Mouse (Mus musculus) cerebellum, adult 2 months (tissue): ENCODE measurements around the gene Vps8.

Experiments used
- CTCF ChIP-seq: fragments of 200-500 bp; IDR thresholded peaks from 2 replicates; pipeline ENCODE4 v1.5.1; 2011; ENCODE audit warnings: low read depth, mild to moderate bottlenecking, control low read depth, low read length, moderate library complexity, borderline replicate concordance; ENCODE audit not compliant: insufficient read depth
- POLR2A ChIP-seq: fragments of 200-500 bp; IDR thresholded peaks from 2 replicates; pipeline ENCODE4 v1.6.1; 2011; ENCODE audit warnings: low read length, control low read depth, borderline replicate concordance; ENCODE audit not compliant: insufficient read depth

- TF ChIP-seq POLR2A: no peak
- TF ChIP-seq CTCF: no peak
Observed at GRCm38 (mm10) chr16:21655961-21656360, 233.0 kb downstream of the Vps8 start.
